Mouse (Mus musculus): ENCODE measurements around the gene Mtus2.

Mtus2 gene

GRCm38 (mm10) chr5:147959088-147959487 is 2.0 kb downstream of the Mtus2 start:
- DNase-seq = peak; percentile 22

- no peak for DNase-seq
These were observed 3.7 kb downstream of the Mtus2 start for GRCm38 (mm10) chr5:147960793-147961192.

- DNase-seq = no peak
These were observed 6.9 kb downstream of the Mtus2 start for GRCm38 (mm10) chr5:147963820-147964580.

- no peak for DNase-seq
These were observed 7.7 kb downstream of the Mtus2 start for GRCm38 (mm10) chr5:147964776-147965175.

GRCm38 (mm10) chr5:147966646-147967045 is 9.5 kb downstream of the Mtus2 start:
- no peak for DNase-seq

GRCm38 (mm10) chr5:147969566-147969965 is 12.4 kb downstream of the Mtus2 start:
- DNase-seq = no peak

- DNase-seq = no peak
These were observed 18.9 kb downstream of the Mtus2 start for GRCm38 (mm10) chr5:147976001-147976400.

GRCm38 (mm10) chr5:147980606-147981005 is 23.5 kb downstream of the Mtus2 start:
- DNase-seq = no peak

- no peak for DNase-seq
These were observed 33.2 kb downstream of the Mtus2 start for GRCm38 (mm10) chr5:147990289-147990688.

GRCm38 (mm10) chr5:147990775-147991174 is 33.7 kb downstream of the Mtus2 start:
- no peak for DNase-seq

- DNase-seq = peak; percentile 34
These were observed 35.7 kb downstream of the Mtus2 start for GRCm38 (mm10) chr5:147992581-147993378.

GRCm38 (mm10) chr5:148005263-148005662 is 48.1 kb downstream of the Mtus2 start:
- no peak for DNase-seq

GRCm38 (mm10) chr5:148012156-148012555 is 55.0 kb downstream of the Mtus2 start:
- no peak for DNase-seq

GRCm38 (mm10) chr5:148014133-148014854 is 57.2 kb downstream of the Mtus2 start:
- no peak for DNase-seq

- no peak for DNase-seq
These were observed 58.3 kb downstream of the Mtus2 start for GRCm38 (mm10) chr5:148015383-148015782.

GRCm38 (mm10) chr5:148017371-148017770 is 60.3 kb downstream of the Mtus2 start:
- DNase-seq = no peak

GRCm38 (mm10) chr5:148022784-148023183 is 65.7 kb downstream of the Mtus2 start:
- no peak for DNase-seq

- DNase-seq = peak; percentile 28
These were observed 69.6 kb downstream of the Mtus2 start for GRCm38 (mm10) chr5:148026401-148027349.

GRCm38 (mm10) chr5:148027985-148028384 is 70.9 kb downstream of the Mtus2 start:
- no peak for DNase-seq

- no peak for DNase-seq
These were observed 84.5 kb downstream of the Mtus2 start for GRCm38 (mm10) chr5:148041661-148042060.

GRCm38 (mm10) chr5:148048200-148048599 is 91.1 kb downstream of the Mtus2 start:
- no peak for DNase-seq

GRCm38 (mm10) chr5:148049304-148049703 is 92.2 kb downstream of the Mtus2 start:
- DNase-seq = no peak

Data from right cerebral cortex, postnatal 14 days (tissue).